Mouse (Mus musculus) forebrain, embryonic 11.5 days (tissue): ENCODE measurements at regions not wholly inside any gene's neighbourhood (a gene's known extent, or its start where the extent isn't known, plus 50 kb on each side); places are given as distances from the start of the nearest gene placed in this dataset.
"Not testable (repeated sequence)": the region's sequence is repeated elsewhere in the genome, so short reads cannot be mapped to it uniquely, and the experiment has no call there.

Experiments used
- ATAC-seq: fragments of 200-750 bp; cut with Nextera tagmentation; replicated peaks from 2 replicates; pipeline ENCODE4 v1.8.0; 2017; ENCODE audit warnings: moderate TSS enrichment; ENCODE audit not compliant: low FRiP score
- DNase-seq: peaks from one replicate; pipeline ENCODE4 v3.0.0-alpha.2; 2017; ENCODE audit warnings: low spot score
- H3K27ac ChIP-seq: fragments of 300-500 bp; sonication (generic); 2 replicates; pipeline ENCODE4 v1.5.1; 2014; ENCODE audit warnings: low read depth, low read length
- H3K27me3 ChIP-seq: fragments of 300-500 bp; sonication (generic); 2 replicates; pipeline ENCODE4 v1.6.1; 2014; ENCODE audit warnings: mild to moderate bottlenecking, low read length, mixed read lengths; ENCODE audit not compliant: control insufficient read depth, insufficient read depth
- H3K36me3 ChIP-seq: fragments of 300-500 bp; sonication (generic); 2 replicates; pipeline ENCODE4 v1.6.1; 2014; ENCODE audit warnings: mild to moderate bottlenecking, low read length, moderate library complexity, mixed read lengths; ENCODE audit not compliant: control insufficient read depth, insufficient read depth
- H3K4me1 ChIP-seq: fragments of 300-500 bp; sonication (generic); replicated peaks from 2 replicates; pipeline ENCODE4 v1.6.1; 2014; ENCODE audit warnings: low read length, mixed read lengths; ENCODE audit not compliant: control insufficient read depth, insufficient read depth
- H3K4me2 ChIP-seq: fragments of 300-500 bp; sonication (generic); 2 replicates; pipeline ENCODE4 v1.6.1; 2014; ENCODE audit warnings: low read depth, mild to moderate bottlenecking, low read length, moderate library complexity, mixed read lengths; ENCODE audit not compliant: severe bottlenecking
- H3K4me3 ChIP-seq: fragments of 300-500 bp; sonication (generic); 2 replicates; pipeline ENCODE4 v1.5.1; 2014; ENCODE audit warnings: low read depth, low read length
- H3K9ac ChIP-seq: fragments of 300-500 bp; sonication (generic); 2 replicates; pipeline ENCODE4 v1.6.1; 2014; ENCODE audit warnings: low read length
- H3K9me3 ChIP-seq: fragments of 300-500 bp; sonication (generic); 2 replicates; pipeline ENCODE4 v1.6.1; 2016; ENCODE audit warnings: low read length, mixed read lengths; ENCODE audit not compliant: control insufficient read depth
- whole genome bisulfite sequencing: fragments of 180-500 bp; shearing (Covaris S2); extraction: QIAGEN DNeasy Blood & Tissue Kit; methylation state at CpG from one replicate; pipeline ENCODE4 v1.1.7; 2014; 5-methylcytosine and 5-hydroxymethylcytosine counted together

DNA sequence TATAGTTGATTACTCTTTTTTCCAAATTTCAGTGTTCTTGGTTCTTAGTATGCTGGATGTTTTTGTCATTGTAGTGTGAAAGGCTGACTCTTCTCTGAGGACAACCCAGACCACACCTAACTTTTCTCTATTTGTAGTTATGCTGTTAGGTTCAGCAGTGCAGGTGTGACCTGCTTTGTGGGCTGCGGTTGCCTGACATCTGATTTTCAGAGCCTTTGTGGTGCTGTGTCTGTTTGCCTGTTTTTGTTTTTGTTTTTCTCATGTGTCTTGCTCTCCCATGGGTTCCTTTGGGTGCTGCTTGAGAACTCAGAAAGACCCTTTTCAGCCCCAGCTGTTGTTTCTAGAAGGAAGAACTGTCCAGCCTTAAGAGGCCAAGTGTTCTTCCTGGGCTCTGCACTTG is 52.0 kb upstream of the Trpm1 start:
- no peaks in the 10 kb centered on the region for H3K27me3 ChIP-seq
- no peaks in the 10 kb centered on the region for H3K36me3 ChIP-seq
- no peak overlapping the region for H3K27ac ChIP-seq
- H3K4me1 ChIP-seq: no peaks in the 10 kb centered on the region
- H3K4me2 ChIP-seq: no peak overlapping the region
- ATAC-seq (no peak), DNase-seq (no peak)
- no peak overlapping the region for H3K9ac ChIP-seq
- no peaks in the 10 kb centered on the region for H3K9me3 ChIP-seq
- WGBS: 78% methylated on average over 1 of the region's 1 CpGs
- H3K4me3 ChIP-seq: no peak overlapping the region

DNA sequence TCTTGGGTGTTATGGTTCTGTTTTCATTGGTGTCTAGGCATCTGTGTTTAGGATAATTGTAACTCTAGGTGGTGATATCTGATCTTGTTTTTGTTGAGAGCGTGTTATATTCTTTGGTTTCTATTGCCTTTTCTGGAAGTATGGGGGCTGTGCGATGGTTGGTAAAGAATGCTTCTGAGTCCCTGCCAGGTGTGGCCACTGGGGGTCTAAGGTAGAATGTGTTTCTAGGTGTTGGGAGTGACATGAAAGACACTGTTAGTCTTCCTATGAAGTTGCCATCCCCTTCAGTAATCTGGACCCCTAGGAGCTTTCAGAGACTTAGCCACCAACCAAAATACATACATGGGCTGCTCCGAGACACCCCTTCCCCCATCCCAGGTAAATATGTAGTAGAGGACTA is 54.0 kb upstream of the Trpm1 start:
- WGBS: 91% methylated on average over 3 of the region's 3 CpGs
- no peak for DNase-seq
- Histone ChIP-seq H3K27ac (no peak overlapping the region), H3K4me3 (no peak overlapping the region), H3K36me3 (no peaks in the 10 kb centered on the region), H3K9me3 (no peaks in the 10 kb centered on the region), H3K27me3 (no peaks in the 10 kb centered on the region), H3K4me1 (no peaks in the 10 kb centered on the region), H3K9ac (no peak overlapping the region), H3K4me2 (no peak overlapping the region)
- no peak for ATAC-seq

DNA sequence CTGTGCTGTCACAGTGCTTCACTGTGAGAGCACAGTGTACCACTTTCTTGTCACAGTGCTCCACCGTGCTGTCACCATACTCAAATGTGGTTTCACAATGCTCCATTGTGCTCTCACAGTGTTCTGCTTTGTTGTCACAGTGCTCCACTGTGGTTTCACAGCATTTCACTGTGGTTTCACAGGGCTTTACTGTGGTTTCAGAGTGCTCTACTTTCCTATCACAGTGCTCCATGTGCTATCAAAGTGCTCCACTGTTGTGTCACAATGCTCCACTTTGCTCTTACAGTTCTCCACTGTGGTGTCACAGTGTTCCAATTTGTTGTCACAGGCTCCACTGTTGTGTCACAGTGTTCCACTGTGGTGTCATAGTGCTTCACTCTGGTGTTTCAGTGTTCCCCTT is 63.6 kb upstream of the Trpm1 start:
- 83% methylated on average over 1 of the region's 1 CpGs for WGBS
- DNase-seq (no peak), ATAC-seq (no peak)
- Histone ChIP-seq H3K27me3 (no peaks in the 10 kb centered on the region), H3K36me3 (no peaks in the 10 kb centered on the region), H3K4me2 (no peak overlapping the region), H3K4me3 (no peak overlapping the region), H3K4me1 (no peaks in the 10 kb centered on the region), H3K9ac (no peak overlapping the region), H3K9me3 (no peaks in the 10 kb centered on the region), H3K27ac (no peak overlapping the region)

DNA sequence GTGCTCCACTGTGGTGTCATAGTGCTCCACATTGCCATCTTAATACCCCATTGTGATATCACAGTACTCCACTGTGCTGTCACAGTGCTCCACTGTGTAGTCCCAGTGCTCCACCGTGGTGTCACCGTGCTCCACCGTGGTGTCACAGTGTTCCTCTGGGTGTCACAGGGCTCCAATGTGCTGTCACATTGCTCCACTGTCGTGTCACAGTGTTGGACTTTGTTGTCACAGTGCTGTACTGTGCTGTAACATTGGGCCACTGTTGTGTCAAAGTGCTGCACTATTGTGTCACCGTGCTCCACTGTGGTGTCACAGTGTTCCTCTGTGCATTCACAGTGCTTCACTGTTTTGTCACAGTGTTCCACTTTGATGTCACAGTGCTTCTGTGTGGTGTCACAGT is 64.6 kb upstream of the Trpm1 start:
- no peak overlapping the region for H3K9ac ChIP-seq
- no peak overlapping the region for H3K4me2 ChIP-seq
- no peaks in the 10 kb centered on the region for H3K4me1 ChIP-seq
- DNase-seq: no peak
- no peaks in the 10 kb centered on the region for H3K9me3 ChIP-seq
- no peaks in the 10 kb centered on the region for H3K36me3 ChIP-seq
- H3K4me3 ChIP-seq: no peak overlapping the region
- 88% methylated on average over 5 of the region's 5 CpGs for WGBS
- ATAC-seq: no peak
- no peak overlapping the region for H3K27ac ChIP-seq
- no peaks in the 10 kb centered on the region for H3K27me3 ChIP-seq

DNA sequence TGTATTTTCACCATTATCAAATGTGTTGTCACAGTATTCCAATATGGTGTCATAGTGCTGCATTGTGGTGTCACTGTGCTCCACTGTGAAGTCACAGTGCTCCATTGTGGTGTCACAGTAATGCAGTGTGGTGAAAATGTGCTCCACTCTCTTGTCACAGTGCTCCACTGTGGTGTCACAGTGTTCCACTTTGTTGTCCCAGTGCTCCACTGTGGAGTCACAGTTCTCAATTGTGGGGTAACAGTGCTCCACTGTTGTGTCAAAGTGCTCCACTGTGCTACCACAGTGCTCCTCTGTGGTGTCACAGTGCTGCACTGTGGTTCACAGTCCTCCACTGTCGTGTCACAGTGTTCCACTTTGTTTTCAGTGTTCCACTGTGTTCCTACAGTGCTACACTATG is 69.7 kb upstream of the Trpm1 start:
- not testable (repeated sequence) for H3K36me3 ChIP-seq, H3K27me3 ChIP-seq, H3K9me3 ChIP-seq, H3K9ac ChIP-seq, H3K4me1 ChIP-seq, H3K4me3 ChIP-seq, DNase-seq, ATAC-seq, H3K27ac ChIP-seq, H3K4me2 ChIP-seq
- WGBS: 68% methylated on average over 1 of the region's 1 CpGs

DNA sequence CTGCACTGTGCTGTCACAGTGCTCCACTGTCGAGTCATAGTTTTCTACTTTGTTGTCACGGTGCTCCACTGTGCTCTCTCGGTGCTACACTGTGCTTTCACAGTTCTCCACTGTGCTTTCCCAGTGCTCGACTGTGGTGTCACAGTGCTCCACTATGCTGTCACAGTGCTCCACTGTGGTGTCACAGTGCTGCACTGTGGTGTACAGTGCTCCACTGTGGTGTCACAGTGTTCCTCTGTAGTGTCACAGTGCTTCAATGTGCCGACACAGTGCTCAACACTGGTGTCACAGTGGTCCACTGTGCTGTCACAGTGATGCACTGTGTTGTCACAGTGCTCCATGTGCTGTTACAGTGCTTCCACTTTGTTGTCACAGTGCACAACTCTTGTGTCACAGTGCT is 71.0 kb upstream of the Trpm1 start:
- DNase-seq: no peak

DNA sequence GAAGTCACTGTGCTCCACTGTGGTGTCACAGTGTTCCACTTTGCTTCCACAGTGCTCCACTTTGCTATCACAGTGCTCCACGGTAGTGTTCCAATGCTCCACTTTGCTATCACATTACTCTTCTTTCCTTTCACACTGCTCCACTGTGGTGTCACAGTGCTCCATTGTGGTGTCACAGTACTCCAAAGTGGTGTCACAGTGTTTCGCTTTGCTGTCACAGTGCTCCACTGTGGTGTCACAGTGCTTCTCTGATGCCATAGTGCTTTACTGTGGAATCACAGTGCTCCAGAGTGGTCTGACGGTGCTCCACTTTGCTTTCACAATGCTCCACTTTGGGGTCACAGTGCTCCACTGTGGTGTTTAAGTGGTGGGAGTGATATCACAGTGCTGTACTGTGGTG is 71.4 kb upstream of the Trpm1 start:
- no peak overlapping the region for H3K4me3 ChIP-seq

More for the DNA sequence above, 71.0 kb upstream of the Trpm1 start:
- no peaks in the 10 kb centered on the region for H3K4me1 ChIP-seq
- H3K27ac ChIP-seq: no peak overlapping the region
- no peak for ATAC-seq
- no peaks in the 10 kb centered on the region for H3K27me3 ChIP-seq
- no peak overlapping the region for H3K9ac ChIP-seq
- 88% methylated on average over 5 of the region's 5 CpGs for WGBS
- no peak overlapping the region for H3K4me3 ChIP-seq
- H3K4me2 ChIP-seq: no peak overlapping the region
- H3K9me3 ChIP-seq: no peaks in the 10 kb centered on the region
- H3K36me3 ChIP-seq: no peaks in the 10 kb centered on the region

DNA sequence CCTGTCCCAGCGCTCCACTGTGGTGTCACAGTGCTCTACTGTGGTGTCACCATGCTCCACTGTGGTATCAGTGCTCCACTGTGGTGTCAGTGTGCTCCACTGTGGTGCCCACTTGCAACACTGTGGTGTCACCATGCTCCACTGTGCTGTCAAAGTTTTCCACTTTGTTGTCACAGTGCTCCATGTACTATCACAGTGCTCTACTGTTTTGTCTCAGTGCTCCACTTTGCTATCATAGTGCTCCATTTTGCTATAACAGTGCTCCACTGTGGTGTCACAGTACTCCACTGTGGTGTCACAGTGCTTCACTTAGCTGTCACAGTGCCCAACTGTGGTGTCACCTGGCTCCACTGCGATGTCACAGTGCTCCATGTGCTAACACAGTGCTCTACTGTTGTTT is 72.0 kb upstream of the Trpm1 start:
- Histone ChIP-seq H3K4me1 (no peaks in the 10 kb centered on the region), H3K4me3 (no peak overlapping the region), H3K27ac (no peak overlapping the region), H3K9ac (no peak overlapping the region), H3K27me3 (no peaks in the 10 kb centered on the region), H3K9me3 (no peaks in the 10 kb centered on the region), H3K36me3 (no peaks in the 10 kb centered on the region), H3K4me2 (no peak overlapping the region)
- 59% methylated on average over 2 of the region's 2 CpGs for WGBS
- ATAC-seq (no peak), DNase-seq (no peak)

More for the DNA sequence above, 71.4 kb upstream of the Trpm1 start:
- Histone ChIP-seq H3K27me3 (no peaks in the 10 kb centered on the region), H3K9me3 (no peaks in the 10 kb centered on the region), H3K9ac (no peak overlapping the region), H3K4me2 (no peak overlapping the region), H3K27ac (no peak overlapping the region), H3K36me3 (no peaks in the 10 kb centered on the region), H3K4me1 (no peaks in the 10 kb centered on the region)
- WGBS: 89% methylated on average over 3 of the region's 3 CpGs
- no peak for ATAC-seq
- no peak for DNase-seq

DNA sequence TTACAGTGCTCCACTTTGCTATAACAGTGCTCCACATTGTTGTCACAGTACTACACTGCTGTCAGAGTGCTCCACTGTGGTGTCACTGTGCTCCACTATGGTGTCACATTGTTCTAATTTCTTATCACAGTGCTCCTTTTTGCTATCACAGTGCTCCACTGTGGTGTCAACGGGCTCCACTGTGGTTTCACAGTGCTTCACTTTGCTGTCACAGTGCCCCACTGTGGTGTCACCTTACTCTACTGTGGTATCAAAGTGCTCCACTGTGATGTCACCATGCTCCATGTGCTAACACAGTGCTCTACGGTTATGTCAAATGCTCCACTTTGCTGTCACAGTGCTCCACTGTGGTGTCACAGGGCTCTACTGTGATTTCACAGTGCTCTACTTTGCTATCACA is 72.6 kb upstream of the Trpm1 start:
- WGBS: 83% methylated on average over 2 of the region's 2 CpGs
- DNase-seq: no peak
- ATAC-seq: no peak

More for the DNA sequence above, 72.6 kb upstream of the Trpm1 start:
- Histone ChIP-seq H3K4me3 (no peak overlapping the region), H3K9me3 (no peaks in the 10 kb centered on the region), H3K27me3 (no peaks in the 10 kb centered on the region), H3K36me3 (no peaks in the 10 kb centered on the region), H3K27ac (no peak overlapping the region), H3K9ac (no peak overlapping the region), H3K4me2 (no peak overlapping the region), H3K4me1 (no peaks in the 10 kb centered on the region)
